Comparison of ENCODE assay signal across 10 mouse cellular contexts in genomic region chr12:79352742-79353114, GRCm38 (mm10). TPM values are rescaled to one million over a fixed set of nuclear protein-coding genes. Genes with fewer than 3 reads are reported as not detected.
DNase-seq lines count a peak whose midpoint lies in the region; ATAC-seq and TF ChIP-seq lines count a peak whose summit lies in the region.
"Had no signal": no experiment of that assay in that cellular context is flagged by ENCODE, and none has a peak within 500 bp of the region (broad histone marks: within the 10 kb centered on the region; RNA-seq: fewer than 3 reads in every experiment).

No protein-coding gene starts in this region.

- DNase-seq in heart, postnatal 14 days: no peak
- DNase-seq in MN1 (ENCODE audit: low spot score): peak; percentile 27
- no peak for DNase-seq in hindbrain, postnatal 0 days (ENCODE audit: low spot score)
- DNase-seq in limb, embryonic 10.5 days (ENCODE audit: low spot score): no peak
- DNase-seq in testis, postnatal 10 days (ENCODE audit: low spot score): no peak
- no peak for DNase-seq in c-Kit-positive CD71-positive TER-119-positive erythroid progenitor cells, embryonic 14.5 days (ENCODE audit: low spot score)
- DNase-seq: liver, embryonic 13.5 days had no signal

- peak overlapping the region; percentile 42; the same call in 1 of the 2 replicates for H3K9ac ChIP-seq in heart, embryonic 14.5 days (ENCODE audit: low read length)
- H3K9ac ChIP-seq in hindbrain, postnatal 0 days (replicated peaks; ENCODE audit: low read length): no peak overlapping the region
- no peak overlapping the region for H3K9ac ChIP-seq in midbrain, embryonic 16.5 days (ENCODE audit: low read depth, low read length)
- H3K9ac ChIP-seq: liver, embryonic 13.5 days had no signal

- H3K4me3 ChIP-seq in heart, embryonic 14.5 days (ENCODE audit: control insufficient read depth in 1 of 2, insufficient read depth in 1 of 2, low read depth in 1 of 2, low read length in 2 of 2): no peak overlapping the region
- H3K4me3 ChIP-seq in hindbrain, postnatal 0 days (ENCODE audit: low read length): no peak overlapping the region
- no peak overlapping the region for H3K4me3 ChIP-seq in midbrain, embryonic 16.5 days (ENCODE audit: low read depth, low read length)
- H3K4me3 ChIP-seq in limb, embryonic 10.5 days: no peak overlapping the region
- H3K4me3 ChIP-seq: liver, embryonic 13.5 days had no signal

- 5% methylated on average over 3 of the region's 3 CpGs for WGBS in heart, embryonic 14.5 days
- 35% methylated on average over 3 of the region's 3 CpGs for WGBS in hindbrain, postnatal 0 days
- 6% methylated on average over 3 of the region's 3 CpGs for WGBS in midbrain, embryonic 16.5 days
- WGBS in limb, embryonic 10.5 days: 13% methylated on average over 3 of the region's 3 CpGs

- peaks cover 12 to 33% of the 10 kb centered on the region in 2 experiments for H3K4me1 ChIP-seq in heart, embryonic 14.5 days (ENCODE audit: control insufficient read depth in 2 of 2, insufficient read depth in 2 of 2, low read length in 2 of 2)
- no peaks in the 10 kb centered on the region for H3K4me1 ChIP-seq in hindbrain, postnatal 0 days (ENCODE audit: insufficient read depth, low read length)
- H3K4me1 ChIP-seq in midbrain, embryonic 16.5 days (ENCODE audit: control insufficient read depth, insufficient read depth, low read length): peaks cover 11% of the 10 kb centered on the region
- H3K4me1 ChIP-seq in limb, embryonic 10.5 days: peaks cover 14% of the 10 kb centered on the region

- ATAC-seq in heart, embryonic 14.5 days (ENCODE audit: insufficient number of reproducible peaks, insufficient read depth, low FRiP score, low read depth): no peak
- ATAC-seq in hindbrain, postnatal 0 days: no peak
- no peak for ATAC-seq in midbrain, embryonic 16.5 days
- ATAC-seq: forebrain, embryonic 14.5 days had no signal

- TF ChIP-seq CTCF in hindbrain, postnatal 0 days (IDR thresholded peaks at IDR 0.05; ENCODE audit: low read depth): no peak

- H3K27ac ChIP-seq in heart, embryonic 14.5 days (replicated peaks in 1 of 2; ENCODE audit: control insufficient read depth in 1 of 2, insufficient read depth in 1 of 2, low read depth in 2 of 2, low read length in 2 of 2): peak overlapping the region; percentile 34 to 64
- peak overlapping the region; percentile 48; the same call in 1 of the 2 replicates for H3K27ac ChIP-seq in hindbrain, postnatal 0 days
- H3K27ac ChIP-seq in midbrain, embryonic 16.5 days (ENCODE audit: low read length): peak overlapping the region; percentile 29; the same call in 1 of the 2 replicates
- H3K27ac ChIP-seq in limb, embryonic 10.5 days: no peak overlapping the region
- H3K27ac ChIP-seq: liver, embryonic 13.5 days had no signal

- intact Hi-C loops in heart, postnatal 14 days (cut with DNase I): loop anchor here (10.0 kb wide), 1 partner anchor 392 kb away; no protein-coding TSS in a partner anchor

- H3K4me2 ChIP-seq in heart, embryonic 14.5 days (ENCODE audit: low read length): peak overlapping the region; percentile 24
- no peak overlapping the region for H3K4me2 ChIP-seq in hindbrain, postnatal 0 days (ENCODE audit: low read depth, low read length)
- no peak overlapping the region for H3K4me2 ChIP-seq in midbrain, embryonic 16.5 days (ENCODE audit: low read length)
- H3K4me2 ChIP-seq: liver, embryonic 13.5 days had no signal

- no peaks in the 10 kb centered on the region for H3K36me3 ChIP-seq in heart, embryonic 14.5 days (ENCODE audit: control insufficient read depth, insufficient read depth, low read length)
- no peaks in the 10 kb centered on the region for H3K36me3 ChIP-seq in hindbrain, postnatal 0 days (ENCODE audit: insufficient read depth, low read length)
- H3K36me3 ChIP-seq in midbrain, embryonic 16.5 days (ENCODE audit: control insufficient read depth, insufficient read depth, low read length): no peaks in the 10 kb centered on the region
- H3K36me3 ChIP-seq in limb, embryonic 10.5 days: no peaks in the 10 kb centered on the region
- H3K36me3 ChIP-seq: liver, embryonic 13.5 days had no signal

- no peaks in the 10 kb centered on the region for H3K9me3 ChIP-seq in heart, embryonic 14.5 days (ENCODE audit: control insufficient read depth, low read length)
- H3K9me3 ChIP-seq in hindbrain, postnatal 0 days (ENCODE audit: low read length): no peaks in the 10 kb centered on the region
- H3K9me3 ChIP-seq in midbrain, embryonic 16.5 days (replicated peaks; ENCODE audit: control insufficient read depth, low read length, poor library complexity, severe bottlenecking): no peaks in the 10 kb centered on the region
- no peaks in the 10 kb centered on the region for H3K9me3 ChIP-seq in limb, embryonic 10.5 days (replicated peaks)
- H3K9me3 ChIP-seq: liver, embryonic 13.5 days had no signal

- H3K27me3 ChIP-seq in heart, embryonic 14.5 days (ENCODE audit: control insufficient read depth, insufficient read depth, low read length): no peaks in the 10 kb centered on the region
- no peaks in the 10 kb centered on the region for H3K27me3 ChIP-seq in hindbrain, postnatal 0 days (ENCODE audit: insufficient read depth, low read length)
- H3K27me3 ChIP-seq in midbrain, embryonic 16.5 days (ENCODE audit: control insufficient read depth, insufficient read depth, low read depth, low read length): no peaks in the 10 kb centered on the region
- no peaks in the 10 kb centered on the region for H3K27me3 ChIP-seq in limb, embryonic 10.5 days (ENCODE audit: low read depth, poor library complexity, severe bottlenecking)
- H3K27me3 ChIP-seq: liver, embryonic 13.5 days had no signal

RNA-seq across cellular contexts. Expression of gene Rad51b, which starts 55.6 kb away (rescaled TPM):
- polyA plus RNA-seq in heart, embryonic 14.5 days (2014; fragmentation: Nextera tagmentation; extraction: Ambion mirVana): 4.2 and 4.4 TPM in 2 replicates
- under 1 TPM; 0.79 to 0.88 TPM for total RNA-seq in heart, postnatal 14 days (2021)
- 1.1 and 1.4 TPM in 2 replicates for total RNA-seq in hindbrain, postnatal 0 days (2014; rRNA removed)
- 1.1 and 1.9 TPM in 2 replicates for polyA plus RNA-seq in hindbrain, postnatal 0 days (2015; fragmentation: Nextera tagmentation; extraction: Ambion mirVana)
- polyA plus RNA-seq in midbrain, embryonic 16.5 days (2015; fragmentation: Nextera tagmentation; extraction: Ambion mirVana): 1.4 and 1.5 TPM in 2 replicates
- 6.0 and 7.4 TPM in 2 replicates for polyA plus RNA-seq in limb, embryonic 10.5 days (2016; fragmentation: Nextera tagmentation; extraction: Ambion mirVana)

RNA-seq across cellular contexts. Expression of gene Zfyve26, which starts 56.6 kb away (rescaled TPM):
- 11.1 and 11.2 TPM in 2 replicates for polyA plus RNA-seq in heart, embryonic 14.5 days (2014; fragmentation: Nextera tagmentation; extraction: Ambion mirVana)
- 10 to 100 TPM; 16.2 to 18.1 TPM for total RNA-seq in heart, postnatal 14 days (2021)
- 24.5 and 28.0 TPM in 2 replicates for total RNA-seq in hindbrain, postnatal 0 days (2014; rRNA removed)
- polyA plus RNA-seq in hindbrain, postnatal 0 days (2015; fragmentation: Nextera tagmentation; extraction: Ambion mirVana): 6.6 and 7.7 TPM in 2 replicates
- polyA plus RNA-seq in midbrain, embryonic 16.5 days (2015; fragmentation: Nextera tagmentation; extraction: Ambion mirVana): 7.0 and 7.9 TPM in 2 replicates
- polyA plus RNA-seq in limb, embryonic 10.5 days (2016; fragmentation: Nextera tagmentation; extraction: Ambion mirVana): 14.5 and 18.2 TPM in 2 replicates
